Mouse (Mus musculus): Measurements from ENCODE around the gene Fbxo22. TPM values are rescaled to one million over a fixed set of nuclear protein-coding genes. Genes with fewer than 3 reads are reported as not detected.

Gene Fbxo22
- polyA plus RNA-seq, 1 experiment from 2014 or later: 69.5 TPM

GRCm38 (mm10) chr9:55215056-55215455 lies 6.3 kb downstream of the Fbxo22 start:
- no peaks in the 10 kb centered on the region for H3K9me3 ChIP-seq (ENCODE audit: low read length)
- H3K4me2 ChIP-seq (replicated peaks; ENCODE audit: low read depth, low read length): no peak overlapping the region
- no peak overlapping the region for H3K4me3 ChIP-seq (ENCODE audit: low read length)
- peaks cover 8% of the 10 kb centered on the region for H3K4me1 ChIP-seq (ENCODE audit: insufficient read depth, low read length)
- ATAC-seq (ENCODE audit: low FRiP score, low TSS enrichment): no peak
- no peaks in the 10 kb centered on the region for H3K27me3 ChIP-seq (ENCODE audit: insufficient read depth, low read length)
- 54% methylated on average over 3 of the region's 3 CpGs for WGBS
- no peak overlapping the region for H3K27ac ChIP-seq (ENCODE audit: low read length)
- peaks cover 51% of the 10 kb centered on the region for H3K36me3 ChIP-seq (ENCODE audit: insufficient read depth, low read length)
- H3K9ac ChIP-seq (replicated peaks; ENCODE audit: low read length): no peak overlapping the region

GRCm38 (mm10) chr9:55215648-55216047 lies 6.9 kb downstream of the Fbxo22 start:
- peaks cover 2% of the 10 kb centered on the region for H3K4me1 ChIP-seq (ENCODE audit: insufficient read depth, low read length)
- no peak overlapping the region for H3K27ac ChIP-seq (ENCODE audit: low read length)
- no peak overlapping the region for H3K4me3 ChIP-seq (ENCODE audit: low read length)
- no peak overlapping the region for H3K9ac ChIP-seq (replicated peaks; ENCODE audit: low read length)
- peaks cover 56% of the 10 kb centered on the region for H3K36me3 ChIP-seq (ENCODE audit: insufficient read depth, low read length)
- no peak overlapping the region for H3K4me2 ChIP-seq (replicated peaks; ENCODE audit: low read depth, low read length)
- H3K9me3 ChIP-seq (ENCODE audit: low read length): no peaks in the 10 kb centered on the region
- no peaks in the 10 kb centered on the region for H3K27me3 ChIP-seq (ENCODE audit: insufficient read depth, low read length)
- WGBS: 94% methylated on average over 3 of the region's 3 CpGs
- no peak for ATAC-seq (ENCODE audit: low FRiP score, low TSS enrichment)

GRCm38 (mm10) chr9:55216078-55216477 lies 7.4 kb downstream of the Fbxo22 start:
- Histone ChIP-seq H3K36me3 (ENCODE audit: insufficient read depth, low read length) (peaks cover 60% of the 10 kb centered on the region), H3K4me3 (ENCODE audit: low read length) (no peak overlapping the region), H3K27me3 (ENCODE audit: insufficient read depth, low read length) (no peaks in the 10 kb centered on the region), H3K9me3 (ENCODE audit: low read length) (no peaks in the 10 kb centered on the region), H3K4me2 (replicated peaks; ENCODE audit: low read depth, low read length) (no peak overlapping the region), H3K27ac (ENCODE audit: low read length) (no peak overlapping the region), H3K9ac (replicated peaks; ENCODE audit: low read length) (no peak overlapping the region), H3K4me1 (ENCODE audit: insufficient read depth, low read length) (peaks cover 2% of the 10 kb centered on the region; the same call in 1 of the 2 replicates)
- WGBS: 84% methylated on average over 2 of the region's 2 CpGs
- ATAC-seq (ENCODE audit: low FRiP score, low TSS enrichment): no peak

GRCm38 (mm10) chr9:55217381-55217780 lies 8.7 kb downstream of the Fbxo22 start:
- no peak overlapping the region for H3K4me2 ChIP-seq (replicated peaks; ENCODE audit: low read depth, low read length)
- H3K4me1 ChIP-seq (ENCODE audit: insufficient read depth, low read length): no peaks in the 10 kb centered on the region
- WGBS: 89% methylated on average over 3 of the region's 3 CpGs
- no peak overlapping the region for H3K27ac ChIP-seq (ENCODE audit: low read length)
- ATAC-seq (ENCODE audit: low FRiP score, low TSS enrichment): no peak
- H3K9ac ChIP-seq (replicated peaks; ENCODE audit: low read length): no peak overlapping the region
- no peak overlapping the region for H3K4me3 ChIP-seq (ENCODE audit: low read length)
- peaks cover 72% of the 10 kb centered on the region for H3K36me3 ChIP-seq (ENCODE audit: insufficient read depth, low read length)
- no peaks in the 10 kb centered on the region for H3K9me3 ChIP-seq (ENCODE audit: low read length)
- no peaks in the 10 kb centered on the region for H3K27me3 ChIP-seq (ENCODE audit: insufficient read depth, low read length)

- WGBS: 86% methylated on average over 7 of the region's 7 CpGs
- Histone ChIP-seq H3K4me3 (ENCODE audit: low read length) (no peak overlapping the region), H3K9me3 (ENCODE audit: low read length) (no peaks in the 10 kb centered on the region), H3K36me3 (ENCODE audit: insufficient read depth, low read length) (peaks cover 47% of the 10 kb centered on the region), H3K27ac (ENCODE audit: low read length) (no peak overlapping the region), H3K27me3 (ENCODE audit: insufficient read depth, low read length) (no peaks in the 10 kb centered on the region), H3K4me2 (replicated peaks; ENCODE audit: low read depth, low read length) (no peak overlapping the region), H3K9ac (replicated peaks; ENCODE audit: low read length) (no peak overlapping the region), H3K4me1 (ENCODE audit: insufficient read depth, low read length) (no peaks in the 10 kb centered on the region)
- no peak for ATAC-seq (ENCODE audit: low FRiP score, low TSS enrichment)
These were observed 16.5 kb downstream of the Fbxo22 start for GRCm38 (mm10) chr9:55225165-55225737.

- Histone ChIP-seq H3K9ac (replicated peaks; ENCODE audit: low read length) (no peak overlapping the region), H3K4me2 (replicated peaks; ENCODE audit: low read depth, low read length) (no peak overlapping the region), H3K4me3 (ENCODE audit: low read length) (no peak overlapping the region), H3K27me3 (ENCODE audit: insufficient read depth, low read length) (no peaks in the 10 kb centered on the region), H3K36me3 (ENCODE audit: insufficient read depth, low read length) (peaks cover 38% of the 10 kb centered on the region), H3K9me3 (ENCODE audit: low read length) (no peaks in the 10 kb centered on the region), H3K4me1 (ENCODE audit: insufficient read depth, low read length) (no peaks in the 10 kb centered on the region), H3K27ac (ENCODE audit: low read length) (no peak overlapping the region)
- ATAC-seq (ENCODE audit: low FRiP score, low TSS enrichment): no peak
- 93% methylated on average over 3 of the region's 3 CpGs for WGBS
These were observed 17.5 kb downstream of the Fbxo22 start for GRCm38 (mm10) chr9:55226251-55226650.

GRCm38 (mm10) chr9:55228149-55228548 lies 19.4 kb downstream of the Fbxo22 start:
- H3K4me2 ChIP-seq (replicated peaks; ENCODE audit: low read depth, low read length): no peak overlapping the region
- H3K36me3 ChIP-seq (ENCODE audit: insufficient read depth, low read length): peaks cover 20% of the 10 kb centered on the region
- ATAC-seq (ENCODE audit: low FRiP score, low TSS enrichment): no peak
- H3K4me1 ChIP-seq (ENCODE audit: insufficient read depth, low read length): no peaks in the 10 kb centered on the region
- no peaks in the 10 kb centered on the region for H3K27me3 ChIP-seq (ENCODE audit: insufficient read depth, low read length)
- 88% methylated on average over 4 of the region's 4 CpGs for WGBS
- no peak overlapping the region for H3K27ac ChIP-seq (ENCODE audit: low read length)
- no peaks in the 10 kb centered on the region for H3K9me3 ChIP-seq (ENCODE audit: low read length)
- no peak overlapping the region for H3K9ac ChIP-seq (replicated peaks; ENCODE audit: low read length)
- H3K4me3 ChIP-seq (ENCODE audit: low read length): no peak overlapping the region

GRCm38 (mm10) chr9:55229010-55229409 lies 20.3 kb downstream of the Fbxo22 start:
- Histone ChIP-seq H3K27ac (ENCODE audit: low read length) (no peak overlapping the region), H3K9ac (replicated peaks; ENCODE audit: low read length) (no peak overlapping the region), H3K4me3 (ENCODE audit: low read length) (no peak overlapping the region), H3K9me3 (ENCODE audit: low read length) (no peaks in the 10 kb centered on the region), H3K4me2 (replicated peaks; ENCODE audit: low read depth, low read length) (no peak overlapping the region), H3K27me3 (ENCODE audit: insufficient read depth, low read length) (no peaks in the 10 kb centered on the region), H3K36me3 (ENCODE audit: insufficient read depth, low read length) (peaks cover 12% of the 10 kb centered on the region), H3K4me1 (ENCODE audit: insufficient read depth, low read length) (no peaks in the 10 kb centered on the region)
- 62% methylated on average over 10 of the region's 10 CpGs for WGBS
- ATAC-seq (ENCODE audit: low FRiP score, low TSS enrichment): no peak

GRCm38 (mm10) chr9:55231544-55231943 lies 22.8 kb downstream of the Fbxo22 start:
- no peak overlapping the region for H3K9ac ChIP-seq (replicated peaks; ENCODE audit: low read length)
- H3K27ac ChIP-seq (ENCODE audit: low read length): no peak overlapping the region
- no peak for ATAC-seq (ENCODE audit: low FRiP score, low TSS enrichment)
- no peak overlapping the region for H3K4me2 ChIP-seq (replicated peaks; ENCODE audit: low read depth, low read length)
- H3K4me1 ChIP-seq (ENCODE audit: insufficient read depth, low read length): no peaks in the 10 kb centered on the region
- no peak overlapping the region for H3K4me3 ChIP-seq (ENCODE audit: low read length)
- H3K9me3 ChIP-seq (ENCODE audit: low read length): 0 out of 2 replicates have a peak, but pooled peaks cover 3% of the 10 kb centered on the region
- 63% methylated on average over 6 of the region's 6 CpGs for WGBS
- H3K27me3 ChIP-seq (ENCODE audit: insufficient read depth, low read length): no peaks in the 10 kb centered on the region
- H3K36me3 ChIP-seq (ENCODE audit: insufficient read depth, low read length): no peaks in the 10 kb centered on the region

GRCm38 (mm10) chr9:55232110-55232509 lies 23.4 kb downstream of the Fbxo22 start:
- H3K4me2 ChIP-seq (replicated peaks; ENCODE audit: low read depth, low read length): no peak overlapping the region
- H3K9me3 ChIP-seq (ENCODE audit: low read length): 0 out of 2 replicates have a peak, but pooled peaks cover 3% of the 10 kb centered on the region
- no peaks in the 10 kb centered on the region for H3K4me1 ChIP-seq (ENCODE audit: insufficient read depth, low read length)
- H3K9ac ChIP-seq (replicated peaks; ENCODE audit: low read length): no peak overlapping the region
- no peaks in the 10 kb centered on the region for H3K36me3 ChIP-seq (ENCODE audit: insufficient read depth, low read length)
- H3K4me3 ChIP-seq (ENCODE audit: low read length): no peak overlapping the region
- no peak for ATAC-seq (ENCODE audit: low FRiP score, low TSS enrichment)
- 89% methylated on average over 5 of the region's 5 CpGs for WGBS
- H3K27me3 ChIP-seq (ENCODE audit: insufficient read depth, low read length): no peaks in the 10 kb centered on the region
- no peak overlapping the region for H3K27ac ChIP-seq (ENCODE audit: low read length)
